Mouse (Mus musculus) embryo, embryonic 10 days (tissue): Measurements from ENCODE around the gene Plxna4.
"Not testable (repeated sequence)": the region's sequence is repeated elsewhere in the genome, so short reads cannot be mapped to it uniquely, and the experiment has no call there.

Experiments
- DNase-seq: peaks from one replicate; pipeline ENCODE4 v3.0.0-alpha.2; 2015; ENCODE audit warnings: low spot score

Plxna4 gene

GRCm38 (mm10) chr6:32540155-32540554 lies 47.8 kb downstream of the Plxna4 start:
- no peak for DNase-seq

- no peak for DNase-seq
Observed at GRCm38 (mm10) chr6:32533962-32534740, 53.8 kb downstream of the Plxna4 start.

- no peak for DNase-seq
Observed at GRCm38 (mm10) chr6:32528081-32528570, 59.9 kb downstream of the Plxna4 start.

- no peak for DNase-seq
Observed at GRCm38 (mm10) chr6:32527518-32527917, 60.5 kb downstream of the Plxna4 start.

- no peak for DNase-seq
Observed at GRCm38 (mm10) chr6:32526762-32527161, 61.2 kb downstream of the Plxna4 start.

GRCm38 (mm10) chr6:32520097-32520496 lies 67.9 kb downstream of the Plxna4 start:
- no peak for DNase-seq

- DNase-seq, result no peak
Observed at GRCm38 (mm10) chr6:32518617-32519016, 69.4 kb downstream of the Plxna4 start.

GRCm38 (mm10) chr6:32514096-32514495 lies 73.9 kb downstream of the Plxna4 start:
- no peak for DNase-seq

GRCm38 (mm10) chr6:32512010-32512409 lies 76.0 kb downstream of the Plxna4 start:
- DNase-seq, result no peak

- no peak for DNase-seq
Observed at GRCm38 (mm10) chr6:32510924-32511323, 77.1 kb downstream of the Plxna4 start.

GRCm38 (mm10) chr6:32510491-32510890 lies 77.5 kb downstream of the Plxna4 start:
- no peak for DNase-seq

- DNase-seq, result no peak
Observed at GRCm38 (mm10) chr6:32509046-32509445, 78.9 kb downstream of the Plxna4 start.

GRCm38 (mm10) chr6:32504963-32505362 lies 83.0 kb downstream of the Plxna4 start:
- no peak for DNase-seq

- DNase-seq, result not testable (repeated sequence)
Observed at GRCm38 (mm10) chr6:32501186-32501585, 86.8 kb downstream of the Plxna4 start.

- no peak for DNase-seq
Observed at GRCm38 (mm10) chr6:32498106-32498505, 89.9 kb downstream of the Plxna4 start.

- DNase-seq, result peak; percentile 46
Observed at GRCm38 (mm10) chr6:32496109-32496508, 91.9 kb downstream of the Plxna4 start.

GRCm38 (mm10) chr6:32495532-32495931 lies 92.5 kb downstream of the Plxna4 start:
- DNase-seq, result no peak

GRCm38 (mm10) chr6:32493557-32493956 lies 94.4 kb downstream of the Plxna4 start:
- DNase-seq, result no peak

- no peak for DNase-seq
Observed at GRCm38 (mm10) chr6:32487121-32487520, 100.9 kb downstream of the Plxna4 start.

- peak; percentile 32 for DNase-seq
Observed at GRCm38 (mm10) chr6:32482469-32482868, 105.5 kb downstream of the Plxna4 start.

GRCm38 (mm10) chr6:32480741-32481140 lies 107.3 kb downstream of the Plxna4 start:
- no peak for DNase-seq

- DNase-seq, result no peak
Observed at GRCm38 (mm10) chr6:32479765-32480164, 108.2 kb downstream of the Plxna4 start.

GRCm38 (mm10) chr6:32479193-32479758 lies 108.7 kb downstream of the Plxna4 start:
- DNase-seq, result peak; percentile 81

- no peak for DNase-seq
Observed at GRCm38 (mm10) chr6:32475958-32476357, 112.0 kb downstream of the Plxna4 start.
